Mouse (Mus musculus) liver, postnatal 0 days (tissue): Measurements from ENCODE around the gene Fam178b.

Experiments
- CTCF ChIP-seq: sonication (generic); IDR thresholded peaks from 2 replicates; pipeline ENCODE4 v1.5.1; 2016; ENCODE audit warnings: antibody characterized with exemption, low read depth
- EP300 ChIP-seq: IDR thresholded peaks from 2 replicates; pipeline ENCODE4 v1.6.1; 2016; ENCODE audit warnings: antibody characterized with exemption, low read depth, mild to moderate bottlenecking

DNA sequence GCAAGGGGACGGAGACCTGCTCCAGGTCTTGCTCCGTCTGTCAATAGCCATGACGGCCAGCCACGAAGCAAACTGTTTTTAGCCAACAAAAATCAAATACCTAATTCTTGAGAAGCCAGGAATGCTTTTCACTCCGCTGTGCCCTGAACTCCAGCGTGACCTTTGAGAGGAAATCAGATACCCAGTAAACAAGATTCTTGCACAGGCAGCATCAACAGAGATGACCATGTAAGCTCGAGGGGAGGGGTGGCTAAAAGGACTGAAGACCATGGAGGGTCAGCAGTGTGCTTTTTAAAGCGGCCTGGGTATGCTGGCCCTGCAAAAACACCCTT, 146.6 kb downstream of the Fam178b start:
- TF ChIP-seq CTCF (no peak), EP300 (no peak)
